Mouse (Mus musculus): ENCODE measurements around the gene Chaf1a.

- TF ChIP-seq CTCF (IDR thresholded peaks at IDR 0.05; ENCODE audit: control insufficient read depth, insufficient read depth, insufficient replicate concordance, low read depth, low read length) (no peak), POLR2A (IDR thresholded peaks at IDR 0.05; ENCODE audit: control insufficient read depth, low read depth, low read length) (no peak)
Measured at GRCm38 (mm10) chr17:56119981-56120880, 80.0 kb downstream of the Chaf1a start.

Measured in testis, adult 2 months (tissue).